8 mouse cellular contexts compared by ENCODE assay signal in genomic region chr1:191718522-191719281, GRCm38 (mm10). TPM values are rescaled to one million over a fixed set of nuclear protein-coding genes. Genes with fewer than 3 reads are reported as not detected.
DNase-seq lines count a peak whose midpoint lies in the region; TF ChIP-seq lines count a peak whose summit lies in the region.

No protein-coding gene starts in this region.

- H3K4me1 ChIP-seq in spleen, adult 2 months (ENCODE audit: control insufficient read depth, insufficient read depth, insufficient read length): peaks cover 12% of the 10 kb centered on the region
- H3K4me1 ChIP-seq in liver, adult 2 months (ENCODE audit: control insufficient read depth, insufficient read depth, low read length): peaks cover 19% of the 10 kb centered on the region

- H3K27ac ChIP-seq in spleen, adult 2 months (ENCODE audit: insufficient read depth, low read length): peak overlapping the region; percentile 99
- peak overlapping the region; percentile 98 for H3K27ac ChIP-seq in liver, adult 2 months (replicated peaks; ENCODE audit: insufficient read depth, low read depth, low read length)

- TF ChIP-seq POLR2A in spleen, adult 2 months (IDR thresholded peaks at IDR 0.05; ENCODE audit: low read depth, low read length): no peak
- TF ChIP-seq POLR2A in liver, adult 2 months (IDR thresholded peaks at IDR 0.05; ENCODE audit: extremely low read depth, insufficient read depth, low read length): 0 out of 2 replicates have a peak, but pooled peaks have one; percentile 29
- peak; percentile 54 for TF ChIP-seq POLR2A in myocyte (IDR thresholded peaks at IDR 0.05; ENCODE audit: insufficient read length, low read depth)

- 6% methylated on average over 67 of the region's 84 CpGs for WGBS in spleen, adult 2 months
- WGBS in liver, adult 2 months: under 1% methylated on average over 70 of the region's 84 CpGs

- peaks cover 14% of the 10 kb centered on the region; the same call in 1 of the 2 replicates for H3K79me2 ChIP-seq in liver, adult 2 months (ENCODE audit: control insufficient read depth, insufficient read depth, low read length)
- H3K79me2 ChIP-seq in myocyte (ENCODE audit: control insufficient read depth, insufficient read depth): peaks cover 23% of the 10 kb centered on the region

- no peaks in the 10 kb centered on the region for H3K36me3 ChIP-seq in spleen, adult 2 months (ENCODE audit: control insufficient read depth, insufficient read depth, low read length)
- H3K36me3 ChIP-seq in liver, adult 2 months (ENCODE audit: control insufficient read depth, insufficient read depth, low read length): peaks cover 18% of the 10 kb centered on the region
- H3K36me3 ChIP-seq in myocyte (ENCODE audit: control insufficient read depth, insufficient read depth): peaks cover 2% of the 10 kb centered on the region

- H3K4me3 ChIP-seq in spleen, adult 2 months (ENCODE audit: extremely low read depth, insufficient read depth, insufficient read length): peak overlapping the region; percentile 93
- H3K4me3 ChIP-seq in liver, adult 2 months (ENCODE audit: insufficient read depth, low read depth, low read length): peak overlapping the region; percentile 99
- H3K4me3 ChIP-seq in myocyte: peak overlapping the region; percentile 54

- H3ac ChIP-seq in myocyte (ENCODE audit: control insufficient read depth, insufficient read length): peak overlapping the region; percentile 71

- H3K4me2 ChIP-seq in myocyte (ENCODE audit: low read depth): peak overlapping the region; percentile 72

- no peak for TF ChIP-seq CTCF in spleen, adult 2 months (IDR thresholded peaks at IDR 0.05; ENCODE audit: extremely low read depth, insufficient read depth, insufficient read length, insufficient replicate concordance)
- TF ChIP-seq CTCF in liver, adult 2 months (IDR thresholded peaks at IDR 0.05; ENCODE audit: low read depth, low read length): no peak

- peak in 1 of 2 experiments; percentile 42 for DNase-seq in spleen, adult 2 months (ENCODE audit: low read depth in 1 of 2, low spot score in 2 of 2)
- DNase-seq in spleen, adult 12 weeks (ENCODE audit: low spot score): no peak
- peak; percentile 43 to 48 for DNase-seq in cerebellum, postnatal 36 days
- peak; percentile 32 to 51 for DNase-seq in gastrocnemius, postnatal 4 days (ENCODE audit: low spot score in 2 of 2)
- DNase-seq in kidney, adult 18-20 months: peak; percentile 69
- peak; percentile 68 for DNase-seq in liver, adult 2 months (ENCODE audit: extremely low read depth, low read depth, low spot score)
- DNase-seq in testis, postnatal 10 days (ENCODE audit: low spot score): peak; percentile 64

- no peaks in the 10 kb centered on the region for H3K27me3 ChIP-seq in spleen, adult 2 months (ENCODE audit: control insufficient read depth, insufficient read depth, low read length)
- H3K27me3 ChIP-seq in liver, adult 2 months (ENCODE audit: control insufficient read depth, insufficient read depth, low read length): no peaks in the 10 kb centered on the region
- no peaks in the 10 kb centered on the region for H3K27me3 ChIP-seq in myocyte (ENCODE audit: control insufficient read depth, insufficient read depth, insufficient read length)

- peak overlapping the region; percentile 90 for H3K9ac ChIP-seq in liver, adult 2 months (ENCODE audit: low read depth, low read length)

TF ChIP-seq in myocyte, 11 proteins besides CTCF, POLR2A, EP300 and RAD21:
- TF ChIP-seq REST (IDR thresholded peaks at IDR 0.05; ENCODE audit: insufficient read depth, insufficient read length): no peak
- no peak for TF ChIP-seq MAX (IDR thresholded peaks at IDR 0.05; ENCODE audit: low read depth)
- TF ChIP-seq E2F4 (IDR thresholded peaks at IDR 0.05; ENCODE audit: insufficient read depth): no peak
- TF ChIP-seq MYOD1 (IDR thresholded peaks at IDR 0.05; ENCODE audit: control insufficient read depth in 1 of 3, insufficient read length in 2 of 3, low read depth in 2 of 3): no peak
- TF ChIP-seq POLR2AphosphoS2 (IDR thresholded peaks at IDR 0.05; ENCODE audit: insufficient read length, low read depth): peak; percentile 36

RNA-seq across cellular contexts. Expression of gene Lpgat1, which starts 1.1 kb away (rescaled TPM):
- 9.2 and 13.8 TPM in 2 replicates for polyA plus RNA-seq in spleen, adult 2 months (2012; rRNA removed)
- total RNA-seq in gastrocnemius, postnatal 4 days (2021): 10 to 100 TPM; 41.2 to 48.3 TPM
- total RNA-seq in liver, adult 2 months (2014; rRNA removed): 71.2 and 82.1 TPM in 2 replicates
- 19.8 and 27.9 TPM in 2 replicates for polyA plus RNA-seq in liver, adult 2 months (2012; rRNA removed)
- polyA plus RNA-seq in myocyte (2012; fragmentation: generic; extraction: Trizol): 16.3 TPM
